Mouse (Mus musculus): ENCODE measurements around the gene Gm5431. TPM values are rescaled to one million over a fixed set of nuclear protein-coding genes. Genes with fewer than 3 reads are reported as not detected.

Gm5431 gene
- polyA plus RNA-seq, 1 experiment from 2014 or later: 0.12 TPM

- 85% methylated on average over 4 of the region's 4 CpGs for WGBS
- DNase-seq (ENCODE audit: low spot score): no peak
- Histone ChIP-seq H3K27me3 (ENCODE audit: insufficient read depth, poor library complexity, severe bottlenecking) (peaks cover 48% of the 10 kb centered on the region), H3K4me1 (replicated peaks) (peaks cover 15% of the 10 kb centered on the region), H3K4me3 (no peak overlapping the region), H3K27ac (no peak overlapping the region), H3K36me3 (no peaks in the 10 kb centered on the region), H3K9me3 (no peaks in the 10 kb centered on the region)
Measured at GRCm38 (mm10) chr11:48842378-48842792, 59.6 kb downstream of the Gm5431 start.

GRCm38 (mm10) chr11:48841213-48841612 is 60.8 kb downstream of the Gm5431 start:
- Histone ChIP-seq H3K9me3 (no peaks in the 10 kb centered on the region), H3K27ac (no peak overlapping the region), H3K27me3 (ENCODE audit: insufficient read depth, poor library complexity, severe bottlenecking) (peaks cover 60% of the 10 kb centered on the region), H3K36me3 (no peaks in the 10 kb centered on the region), H3K4me1 (replicated peaks) (peaks cover 22% of the 10 kb centered on the region), H3K4me3 (no peak overlapping the region)
- DNase-seq (ENCODE audit: low spot score): no peak
- WGBS: 92% methylated on average over 5 of the region's 5 CpGs

- DNase-seq (ENCODE audit: low spot score): no peak
- H3K4me3 ChIP-seq: no peak overlapping the region
- H3K27me3 ChIP-seq (ENCODE audit: insufficient read depth, poor library complexity, severe bottlenecking): peaks cover 64% of the 10 kb centered on the region
- peaks cover 22% of the 10 kb centered on the region for H3K4me1 ChIP-seq (replicated peaks)
- H3K9me3 ChIP-seq: no peaks in the 10 kb centered on the region
- no peaks in the 10 kb centered on the region for H3K36me3 ChIP-seq
- no peak overlapping the region for H3K27ac ChIP-seq
Measured at GRCm38 (mm10) chr11:48840805-48841204, 61.2 kb downstream of the Gm5431 start.

- 72% methylated on average over 10 of the region's 10 CpGs for WGBS
- peaks cover 59% of the 10 kb centered on the region for H3K27me3 ChIP-seq (ENCODE audit: insufficient read depth, poor library complexity, severe bottlenecking)
- no peak for DNase-seq (ENCODE audit: low spot score)
- no peaks in the 10 kb centered on the region for H3K9me3 ChIP-seq
- H3K36me3 ChIP-seq: no peaks in the 10 kb centered on the region
- H3K4me1 ChIP-seq (replicated peaks): peaks cover 22% of the 10 kb centered on the region
- H3K4me3 ChIP-seq: no peak overlapping the region; the same call in 1 of the 2 replicates
- no peak overlapping the region for H3K27ac ChIP-seq
Measured at GRCm38 (mm10) chr11:48838879-48839680, 62.9 kb downstream of the Gm5431 start.

GRCm38 (mm10) chr11:48838181-48838797 is 63.7 kb downstream of the Gm5431 start:
- DNase-seq (ENCODE audit: low spot score): peak; percentile 36
- H3K27ac ChIP-seq: peak overlapping the region; percentile 74; the same call in 1 of the 2 replicates
- H3K27me3 ChIP-seq (ENCODE audit: insufficient read depth, poor library complexity, severe bottlenecking): peaks cover 57% of the 10 kb centered on the region
- peaks cover 22% of the 10 kb centered on the region for H3K4me1 ChIP-seq (replicated peaks)
- peak overlapping the region; percentile 84 for H3K4me3 ChIP-seq
- WGBS: 4% methylated on average over 16 of the region's 16 CpGs
- no peaks in the 10 kb centered on the region for H3K36me3 ChIP-seq
- no peaks in the 10 kb centered on the region for H3K9me3 ChIP-seq

Other genes starting within 250 kb of the Gm5431 start
- 672 and 778 TPM in 2 replicates for gene Rack1, start 101.9 kb downstream of the Gm5431 start, polyA plus RNA-seq (2016; fragmentation: Nextera tagmentation; extraction: Ambion mirVana)
- 4.5 and 5.1 TPM in 2 replicates for gene Trim41, start 84.9 kb downstream of the Gm5431 start, polyA plus RNA-seq (2016; fragmentation: Nextera tagmentation; extraction: Ambion mirVana)
- gene Trim7, start 76.1 kb downstream of the Gm5431 start, polyA plus RNA-seq (2016; fragmentation: Nextera tagmentation; extraction: Ambion mirVana): 0.26 and 0.30 TPM in 2 replicates
- 3.5 and 4.7 TPM in 2 replicates for gene Gm12184, start 75.6 kb downstream of the Gm5431 start, polyA plus RNA-seq (2016; fragmentation: Nextera tagmentation; extraction: Ambion mirVana)
- gene Irgm1, start 30.5 kb downstream of the Gm5431 start, polyA plus RNA-seq (2016; fragmentation: Nextera tagmentation; extraction: Ambion mirVana): 1.8 and 2.4 TPM in 2 replicates
- gene Psme2b, start 44.0 kb upstream of the Gm5431 start, polyA plus RNA-seq (2016; fragmentation: Nextera tagmentation; extraction: Ambion mirVana): 1.8 and 2.0 TPM in 2 replicates
- gene Olfr56, start 76.7 kb upstream of the Gm5431 start, polyA plus RNA-seq (2016; fragmentation: Nextera tagmentation; extraction: Ambion mirVana): not detected in 2 replicates
- gene 9930111J21Rik1, start 77.2 kb upstream of the Gm5431 start, polyA plus RNA-seq (2016; fragmentation: Nextera tagmentation; extraction: Ambion mirVana): 0.04 and 0.10 TPM in 2 replicates
- gene Gm12185, start 90.0 kb upstream of the Gm5431 start, polyA plus RNA-seq (2016; fragmentation: Nextera tagmentation; extraction: Ambion mirVana): not detected in 2 replicates
- gene Tgtp1, start 92.0 kb upstream of the Gm5431 start, polyA plus RNA-seq (2016; fragmentation: Nextera tagmentation; extraction: Ambion mirVana): not detected in 2 replicates
- 0.09 and 0.17 TPM in 2 replicates for gene 9930111J21Rik2, start 149.0 kb upstream of the Gm5431 start, polyA plus RNA-seq (2016; fragmentation: Nextera tagmentation; extraction: Ambion mirVana)
- not detected in 2 replicates for gene Tgtp2, start 162.0 kb upstream of the Gm5431 start, polyA plus RNA-seq (2016; fragmentation: Nextera tagmentation; extraction: Ambion mirVana)
- gene Ifi47, start 174.4 kb upstream of the Gm5431 start, polyA plus RNA-seq (2016; fragmentation: Nextera tagmentation; extraction: Ambion mirVana): 0.39 and 0.73 TPM in 2 replicates
- gene Olfr1396, start 212.7 kb upstream of the Gm5431 start, polyA plus RNA-seq (2016; fragmentation: Nextera tagmentation; extraction: Ambion mirVana): not detected in 2 replicates
- not detected in 2 replicates for gene Olfr1395, start 240.1 kb upstream of the Gm5431 start, polyA plus RNA-seq (2016; fragmentation: Nextera tagmentation; extraction: Ambion mirVana)